Mouse (Mus musculus) left cerebral cortex, adult 18-20 months (tissue): ENCODE measurements around the gene Olfr1467. TPM values are rescaled to one million over a fixed set of nuclear protein-coding genes. Genes with fewer than 3 reads are reported as not detected.

Experiments used
- DNase-seq, 2 experiments: peaks; one replicate each; pipeline ENCODE4 v3.0.0; 2021 to 2022; ENCODE audit warnings: low spot score in 2 of 2, mixed read lengths in 1 of 2
- long read RNA-seq, 2 experiments: library from polyadenylated mRNA; stranded (forward); transcript quantifications; one replicate each; pipeline ENCODE4 v2.0.0; 2021
- total RNA-seq, 2 experiments: library from RNA; stranded (reverse); gene quantifications; 2 replicates each; pipeline ENCODE4 v1.2.3; 2021

Gene Olfr1467
- total RNA-seq = not detected
- long read RNA-seq, experiment 1 = 0 reads
- long read RNA-seq, experiment 2 = 0 reads

DNA sequence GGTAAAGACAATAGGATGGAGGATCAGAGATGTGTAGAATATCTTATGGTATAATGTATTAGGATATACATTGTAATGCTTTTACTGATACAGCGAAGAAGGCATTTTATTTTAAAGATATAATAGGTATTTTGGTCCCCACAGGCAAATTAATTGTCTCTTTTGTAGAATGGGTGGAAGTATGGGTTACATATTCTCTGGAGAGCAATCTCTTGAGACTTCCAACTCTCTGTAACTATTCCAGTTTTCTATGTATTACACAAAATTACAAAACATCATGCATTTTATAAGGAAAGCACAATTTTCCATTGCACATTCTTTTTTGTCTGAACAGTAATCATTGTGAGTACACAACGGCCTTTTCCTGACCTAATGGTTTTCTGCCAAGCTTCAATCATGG, at the start of gene Olfr1467:
Gene Olfr1467, plus strand, starts transcription at position 301 of the 400 bp plus-strand sequence.
- no peak for DNase-seq

DNA sequence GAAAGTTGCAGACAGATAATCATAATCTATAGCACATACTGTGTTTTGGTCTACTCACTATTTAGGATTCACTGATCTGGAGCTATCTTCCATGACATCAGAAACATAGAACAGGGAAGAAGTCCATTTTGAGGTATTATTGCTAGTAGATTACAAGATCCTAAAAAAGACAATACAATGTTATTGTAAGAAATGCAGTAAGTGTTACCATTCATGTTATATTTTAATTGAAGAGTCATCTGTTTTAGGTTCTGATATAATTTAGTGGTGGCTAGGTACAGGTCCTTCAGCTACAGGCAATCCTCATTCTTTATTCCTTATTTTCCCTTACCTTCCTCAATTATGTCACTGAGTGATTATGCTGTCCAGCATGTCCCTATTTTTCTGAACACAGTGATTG, 46.6 kb upstream of the Olfr1467 start, which contains the start of gene Olfr1465:
Gene Olfr1465, minus strand, starts transcription at position 101 of the 400 bp plus-strand sequence.
- no peak for DNase-seq

DNA sequence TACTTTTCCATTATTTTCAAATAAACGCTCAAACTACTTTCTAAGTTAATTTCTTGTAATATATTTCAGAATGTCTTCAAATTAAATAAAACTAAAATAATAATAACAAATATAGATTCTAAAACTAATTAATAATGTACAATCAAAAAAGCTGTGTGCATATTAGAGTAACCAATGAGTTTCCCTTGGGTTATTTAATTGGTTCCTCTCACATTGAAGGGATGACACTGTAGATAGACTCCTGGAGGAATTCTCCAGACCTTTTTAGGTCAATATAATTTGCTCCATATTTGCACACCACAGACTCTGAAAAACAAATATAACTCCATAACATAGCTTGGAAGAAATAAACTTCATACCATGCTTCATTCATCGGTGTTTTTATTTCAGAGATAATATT, 23.5 kb upstream of the Olfr1467 start, which contains the start of gene Olfr1466:
Gene Olfr1466, plus strand, starts transcription at position 301 of the 400 bp plus-strand sequence.
- no peak for DNase-seq

DNA sequence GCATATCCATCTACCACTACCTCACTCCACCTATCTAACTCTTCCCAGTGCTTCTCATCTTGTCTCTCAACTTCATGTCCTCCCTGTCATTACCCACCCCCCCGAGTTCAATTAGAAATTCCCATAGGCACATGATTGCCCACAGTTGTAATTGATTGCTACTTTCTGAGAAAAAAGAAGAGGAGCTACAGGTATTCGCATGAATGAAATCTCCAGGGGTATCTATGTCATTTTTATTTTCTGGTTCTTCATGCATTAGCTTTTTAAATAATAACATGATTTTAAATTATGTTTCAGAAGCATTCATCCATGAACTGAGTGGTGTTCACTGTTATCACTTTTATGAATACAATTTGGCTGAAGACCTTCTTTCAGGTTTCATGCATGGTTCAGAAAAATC, 45.5 kb downstream of the Olfr1467 start, which contains the start of gene Olfr1469:
Gene Olfr1469, plus strand, starts transcription at position 301 of the 400 bp plus-strand sequence.
- no peak for DNase-seq

Other genes starting within 250 kb of the Olfr1467 start
- under 1 TPM; 0.16 to 0.19 TPM for gene Olfr1459, start 212.7 kb upstream of the Olfr1467 start, total RNA-seq
- gene Olfr1461, start 199.2 kb upstream of the Olfr1467 start, total RNA-seq = not detected
- not detected for gene Olfr1462, start 176.5 kb upstream of the Olfr1467 start, total RNA-seq
- gene Olfr1463, start 130.9 kb upstream of the Olfr1467 start, total RNA-seq = not detected
- not detected for gene Olfr1465, start 46.7 kb upstream of the Olfr1467 start, total RNA-seq
- not detected for gene Olfr1466, start 23.4 kb upstream of the Olfr1467 start, total RNA-seq
- not detected for gene Olfr1469, start 45.6 kb downstream of the Olfr1467 start, total RNA-seq
- not detected for gene Olfr1471, start 81.2 kb downstream of the Olfr1467 start, total RNA-seq
- gene Olfr1472, start 93.8 kb downstream of the Olfr1467 start, total RNA-seq = not detected
- gene Olfr1474, start 107.3 kb downstream of the Olfr1467 start, total RNA-seq = not detected
- not detected for gene Olfr1475, start 118.0 kb downstream of the Olfr1467 start, total RNA-seq
- not detected for gene Olfr1477, start 138.3 kb downstream of the Olfr1467 start, total RNA-seq
- gene Olfr1480, start 165.7 kb downstream of the Olfr1467 start, total RNA-seq = not detected
- gene Olfr1484, start 221.3 kb downstream of the Olfr1467 start, total RNA-seq = not detected